Mouse (Mus musculus) midbrain, embryonic 14.5 days (tissue): ENCODE measurements around the gene Dock11. TPM values are rescaled to one million over a fixed set of nuclear protein-coding genes. Genes with fewer than 3 reads are reported as not detected.
A peak's percentile ranks its signal among the peaks of the same experiment; 100 is the strongest.

Source experiments
- ATAC-seq: fragments of 200-750 bp; cut with Nextera tagmentation; 2 replicates; pipeline ENCODE4 v1.8.0; 2017; ENCODE audit warnings: moderate number of reproducible peaks, moderate library complexity; ENCODE audit not compliant: low FRiP score, low TSS enrichment
- DNase-seq: peaks from one replicate; pipeline ENCODE4 v3.0.0-alpha.2; 2015
- H3K27ac ChIP-seq: fragments of 300-500 bp; sonication (generic); replicated peaks from 2 replicates; pipeline ENCODE4 v1.5.1; 2014; ENCODE audit warnings: mild to moderate bottlenecking, low read depth, low read length, moderate library complexity
- H3K27me3 ChIP-seq: fragments of 300-500 bp; sonication (generic); 2 replicates; pipeline ENCODE4 v1.6.1; 2014; ENCODE audit warnings: low read length, control low read depth, mixed read lengths; ENCODE audit not compliant: control insufficient read depth, insufficient read depth
- H3K36me3 ChIP-seq: fragments of 300-500 bp; sonication (generic); 2 replicates; pipeline ENCODE4 v1.6.1; 2014; ENCODE audit warnings: low read length, control low read depth; ENCODE audit not compliant: control insufficient read depth, insufficient read depth
- H3K4me1 ChIP-seq: fragments of 300-500 bp; sonication (generic); 2 replicates; pipeline ENCODE4 v1.6.1; 2014; ENCODE audit warnings: mild to moderate bottlenecking, antibody characterized with exemption, low read length, control low read depth; ENCODE audit not compliant: control insufficient read depth, insufficient read depth
- H3K4me2 ChIP-seq: fragments of 300-500 bp; sonication (generic); 2 replicates; pipeline ENCODE4 v1.6.1; 2014; ENCODE audit warnings: mild to moderate bottlenecking, low read length, moderate library complexity
- H3K4me3 ChIP-seq: fragments of 300-500 bp; sonication (generic); replicated peaks from 2 replicates; pipeline ENCODE4 v1.5.1; 2014; ENCODE audit warnings: low read depth, low read length
- H3K9ac ChIP-seq: fragments of 300-500 bp; sonication (generic); replicated peaks from 2 replicates; pipeline ENCODE4 v1.6.1; 2014; ENCODE audit warnings: mild to moderate bottlenecking, low read length, moderate library complexity
- H3K9me3 ChIP-seq: fragments of 300-500 bp; sonication (generic); 2 replicates; pipeline ENCODE4 v1.6.1; 2016; ENCODE audit warnings: low read length, control low read depth, mixed read lengths; ENCODE audit not compliant: control insufficient read depth
- WGBS: fragments of 180-500 bp; shearing (Covaris S2); extraction: QIAGEN DNeasy Blood & Tissue Kit; methylation state at CpG from one replicate; pipeline ENCODE4 v1.1.7; 2014; 5-methylcytosine and 5-hydroxymethylcytosine counted together
- polyA plus RNA-seq: library from polyadenylated mRNA; unstranded; fragments of >200 nt; fragmentation: Nextera tagmentation; extraction: Ambion mirVana; gene quantifications from 2 replicates; pipeline ENCODE4 v1.2.1, GENCODE M21; 2014

Dock11 gene
- 16.8 and 24.7 TPM in 2 replicates for polyA plus RNA-seq

GRCm38 (mm10) chrX:35888087-35888895 is at the start of gene Dock11:
Gene Dock11, plus strand, starts transcription at chrX:35888832.
- Histone ChIP-seq H3K4me3 (peak within 1 kb of the TSS; percentile 59), H3K27ac (peak within 1 kb of the TSS; percentile 85), H3K9ac (peak within 1 kb of the TSS; percentile 65), H3K9me3 (no peaks in the 10 kb centered on the region), H3K4me1 (no peaks in the 10 kb centered on the region), H3K27me3 (no peaks in the 10 kb centered on the region), H3K36me3 (no peaks in the 10 kb centered on the region), H3K4me2 (peak within 1 kb of the TSS; percentile 58)
- ATAC-seq (peak; percentile 87), DNase-seq (peak; percentile 76)
- 17% methylated on average over 36 of the region's 38 CpGs for WGBS

GRCm38 (mm10) chrX:35879703-35880102 is 8.9 kb upstream of the Dock11 start:
- H3K4me2 ChIP-seq, result no peak overlapping the region
- DNase-seq, result peak; percentile 51
- no peak for ATAC-seq
- WGBS, result 50% methylated on average over 1 of the region's 1 CpGs
- H3K4me1 ChIP-seq, result no peaks in the 10 kb centered on the region
- H3K9me3 ChIP-seq, result no peaks in the 10 kb centered on the region
- H3K27me3 ChIP-seq, result no peaks in the 10 kb centered on the region
- H3K36me3 ChIP-seq, result no peaks in the 10 kb centered on the region
- no peak overlapping the region for H3K4me3 ChIP-seq
- H3K27ac ChIP-seq, result no peak overlapping the region
- no peak overlapping the region for H3K9ac ChIP-seq

- H3K36me3 ChIP-seq, result no peaks in the 10 kb centered on the region
- H3K9me3 ChIP-seq, result no peaks in the 10 kb centered on the region
- H3K4me3 ChIP-seq, result peak overlapping the region; percentile 59
- peak overlapping the region; percentile 65 for H3K9ac ChIP-seq
- H3K27me3 ChIP-seq, result no peaks in the 10 kb centered on the region
- WGBS, result 11% methylated on average over 56 of the region's 58 CpGs
- ATAC-seq (peak; percentile 44), DNase-seq (peak; percentile 58)
- H3K27ac ChIP-seq, result peak overlapping the region; percentile 85
- peak overlapping the region; percentile 58 for H3K4me2 ChIP-seq
- no peaks in the 10 kb centered on the region for H3K4me1 ChIP-seq
Measured at GRCm38 (mm10) chrX:35888945-35889799, 540 bp downstream of the Dock11 start.

- WGBS, result 8% methylated on average over 8 of the region's 8 CpGs
- no peaks in the 10 kb centered on the region for H3K9me3 ChIP-seq
- peak overlapping the region; percentile 58 for H3K4me2 ChIP-seq
- no peaks in the 10 kb centered on the region for H3K4me1 ChIP-seq
- peak overlapping the region; percentile 59 for H3K4me3 ChIP-seq
- ATAC-seq (peak; percentile 24), DNase-seq (peak; percentile 50)
- H3K9ac ChIP-seq, result peak overlapping the region; percentile 65
- H3K27ac ChIP-seq, result peak overlapping the region; percentile 85
- H3K36me3 ChIP-seq, result no peaks in the 10 kb centered on the region
- H3K27me3 ChIP-seq, result no peaks in the 10 kb centered on the region
Measured at GRCm38 (mm10) chrX:35889800-35890106, 1.1 kb downstream of the Dock11 start.

GRCm38 (mm10) chrX:35891534-35892125 is 3.0 kb downstream of the Dock11 start:
- H3K9ac ChIP-seq, result no peak overlapping the region
- H3K27me3 ChIP-seq, result no peaks in the 10 kb centered on the region
- H3K9me3 ChIP-seq, result no peaks in the 10 kb centered on the region
- H3K4me1 ChIP-seq, result no peaks in the 10 kb centered on the region
- H3K4me3 ChIP-seq, result no peak overlapping the region
- no peak overlapping the region for H3K4me2 ChIP-seq
- DNase-seq, result no peak
- no peaks in the 10 kb centered on the region for H3K36me3 ChIP-seq
- WGBS, result 62% methylated on average over 5 of the region's 5 CpGs
- H3K27ac ChIP-seq, result no peak overlapping the region
- no peak for ATAC-seq

GRCm38 (mm10) chrX:35892377-35892776 is 3.7 kb downstream of the Dock11 start:
- H3K4me2 ChIP-seq, result no peak overlapping the region
- no peaks in the 10 kb centered on the region for H3K9me3 ChIP-seq
- no peak for ATAC-seq
- H3K36me3 ChIP-seq, result no peaks in the 10 kb centered on the region
- no peaks in the 10 kb centered on the region for H3K4me1 ChIP-seq
- H3K9ac ChIP-seq, result no peak overlapping the region
- 56% methylated on average over 5 of the region's 5 CpGs for WGBS
- no peak for DNase-seq
- H3K4me3 ChIP-seq, result no peak overlapping the region
- no peaks in the 10 kb centered on the region for H3K27me3 ChIP-seq
- no peak overlapping the region for H3K27ac ChIP-seq

- DNase-seq (no peak), ATAC-seq (no peak)
- Histone ChIP-seq H3K9ac (no peak overlapping the region), H3K27me3 (no peaks in the 10 kb centered on the region), H3K36me3 (no peaks in the 10 kb centered on the region), H3K4me1 (no peaks in the 10 kb centered on the region), H3K9me3 (no peaks in the 10 kb centered on the region), H3K4me3 (no peak overlapping the region), H3K27ac (no peak overlapping the region), H3K4me2 (no peak overlapping the region)
- WGBS, result 86% methylated on average over 11 of the region's 11 CpGs
Measured at GRCm38 (mm10) chrX:35897648-35898500, 9.2 kb downstream of the Dock11 start.

GRCm38 (mm10) chrX:35898501-35898766 is 9.8 kb downstream of the Dock11 start:
- H3K4me1 ChIP-seq, result no peaks in the 10 kb centered on the region
- no peaks in the 10 kb centered on the region for H3K9me3 ChIP-seq
- WGBS, result 100% methylated on average over 2 of the region's 2 CpGs
- no peaks in the 10 kb centered on the region for H3K36me3 ChIP-seq
- ATAC-seq (no peak), DNase-seq (no peak)
- no peak overlapping the region for H3K4me2 ChIP-seq
- no peaks in the 10 kb centered on the region for H3K27me3 ChIP-seq
- H3K27ac ChIP-seq, result no peak overlapping the region
- H3K4me3 ChIP-seq, result no peak overlapping the region
- no peak overlapping the region for H3K9ac ChIP-seq
